Mouse (Mus musculus) megakaryocyte, embryonic 14.5 days (primary cell): ENCODE measurements around the gene Nav3.

Experiments used
- FLI1 ChIP-seq: IDR thresholded peaks from 2 replicates; pipeline ENCODE4 v1.6.1; 2012; ENCODE audit warnings: low read length, inconsistent platforms, mixed read lengths
- GATA1 ChIP-seq: IDR thresholded peaks from 3 replicates; pipeline ENCODE4 v1.6.1; 2012; ENCODE audit warnings: mixed read lengths, low read length, inconsistent platforms, borderline replicate concordance

- TF ChIP-seq GATA1: no peak
- TF ChIP-seq FLI1: no peak
Measured at GRCm38 (mm10) chr10:109994302-109994701, 461.7 kb downstream of the Nav3 start.
